Mouse (Mus musculus) midbrain, postnatal 0 days (tissue): ENCODE results near the gene Ift22. TPM values are rescaled to one million over a fixed set of nuclear protein-coding genes. Genes with fewer than 3 reads are reported as not detected.

Experiments
- ATAC-seq: fragments of 200-750 bp; cut with Nextera tagmentation; 2 replicates; pipeline ENCODE4 v1.8.0; 2017; ENCODE audit warnings: moderate number of reproducible peaks, mild to moderate bottlenecking, moderate TSS enrichment, moderate library complexity; ENCODE audit not compliant: low FRiP score
- DNase-seq: peaks from one replicate; pipeline ENCODE4 v3.0.0-alpha.2; 2015; ENCODE audit warnings: low spot score
- H3K27ac ChIP-seq: fragments of 300-500 bp; sonication (generic); 2 replicates; pipeline ENCODE4 v1.5.1; 2014; ENCODE audit warnings: low read depth, mild to moderate bottlenecking, low read length, mixed read lengths
- H3K27me3 ChIP-seq: fragments of 300-500 bp; sonication (generic); 2 replicates; pipeline ENCODE4 v1.6.1; 2014; ENCODE audit warnings: low read length, control low read depth, mixed read lengths; ENCODE audit not compliant: insufficient read depth
- H3K36me3 ChIP-seq: fragments of 300-500 bp; sonication (generic); 2 replicates; pipeline ENCODE4 v1.6.1; 2014; ENCODE audit warnings: low read length, control low read depth, mixed read lengths; ENCODE audit not compliant: insufficient read depth
- H3K4me1 ChIP-seq: fragments of 300-500 bp; sonication (generic); 2 replicates; pipeline ENCODE4 v1.6.1; 2014; ENCODE audit warnings: mild to moderate bottlenecking, control low read depth, antibody characterized with exemption, low read length, mixed read lengths; ENCODE audit not compliant: insufficient read depth
- H3K4me2 ChIP-seq: fragments of 300-500 bp; sonication (generic); 2 replicates; pipeline ENCODE4 v1.6.1; 2014; ENCODE audit warnings: low read depth, mild to moderate bottlenecking, low read length, mixed read lengths; ENCODE audit not compliant: poor library complexity, severe bottlenecking
- H3K4me3 ChIP-seq: fragments of 300-500 bp; sonication (generic); 2 replicates; pipeline ENCODE4 v1.5.1; 2014; ENCODE audit warnings: low read depth, mild to moderate bottlenecking, low read length, moderate library complexity
- H3K9ac ChIP-seq: fragments of 300-500 bp; sonication (generic); replicated peaks from 2 replicates; pipeline ENCODE4 v1.6.1; 2014; ENCODE audit warnings: mild to moderate bottlenecking, low read length, moderate library complexity, mixed read lengths; ENCODE audit not compliant: poor library complexity, severe bottlenecking
- H3K9me3 ChIP-seq: fragments of 300-500 bp; sonication (generic); 2 replicates; pipeline ENCODE4 v1.6.1; 2016; ENCODE audit warnings: low read length, control low read depth
- CTCF ChIP-seq: IDR thresholded peaks from 2 replicates; pipeline ENCODE4 v1.5.1; 2016; ENCODE audit warnings: antibody characterized with exemption, mild to moderate bottlenecking
- WGBS: fragments of 180-500 bp; shearing (Covaris S2); extraction: QIAGEN DNeasy Blood & Tissue Kit; methylation state at CpG from one replicate; pipeline ENCODE4 v1.1.7; 2014; 5-methylcytosine and 5-hydroxymethylcytosine counted together
- polyA plus RNA-seq: library from polyadenylated mRNA; unstranded; fragments of >200 nt; fragmentation: Nextera tagmentation; extraction: Ambion mirVana; gene quantifications from 2 replicates; pipeline ENCODE4 v1.2.1, GENCODE M21; 2015
- total RNA-seq: library from RNA; depleted of rRNA; stranded (reverse); fragments of >200 nt; gene quantifications from 2 replicates; pipeline ENCODE4 v1.2.3, GENCODE M21; 2014; rRNA removed

Ift22 gene
- total and polyA plus RNA-seq, 2 experiments from 2014 or later: 42.3 to 122 TPM

- H3K36me3 ChIP-seq: peaks cover 26% of the 10 kb centered on the region
- peak overlapping the region; percentile 92 for H3K27ac ChIP-seq
- H3K4me1 ChIP-seq: 0 out of 2 replicates have a peak, but pooled peaks cover 5% of the 10 kb centered on the region
- H3K4me3 ChIP-seq: peak overlapping the region; percentile 62
- ATAC-seq: peak; percentile 73
- H3K4me2 ChIP-seq: peak overlapping the region; percentile 62
- H3K9ac ChIP-seq: peak overlapping the region; percentile 79
- TF ChIP-seq CTCF: peak; percentile 95
- WGBS: 0% methylated on average over 10 of the region's 10 CpGs
- peak; percentile 83 for DNase-seq
- H3K27me3 ChIP-seq: no peaks in the 10 kb centered on the region
- no peaks in the 10 kb centered on the region for H3K9me3 ChIP-seq
These were observed 54.6 kb downstream of the Ift22 start for GRCm38 (mm10) chr5:136962501-136962900.

GRCm38 (mm10) chr5:136962966-136963540, 55.1 kb downstream of the Ift22 start:
- WGBS: 73% methylated on average over 8 of the region's 8 CpGs
- peak overlapping the region; percentile 62 for H3K4me3 ChIP-seq
- no peak for TF ChIP-seq CTCF
- 0 out of 2 replicates have a peak, but pooled peaks cover 5% of the 10 kb centered on the region for H3K4me1 ChIP-seq
- peak overlapping the region; percentile 62 for H3K4me2 ChIP-seq
- ATAC-seq (no peak), DNase-seq (no peak)
- no peaks in the 10 kb centered on the region for H3K9me3 ChIP-seq
- H3K27ac ChIP-seq: peak overlapping the region; percentile 92
- H3K36me3 ChIP-seq: peaks cover 26% of the 10 kb centered on the region
- peak overlapping the region; percentile 79; the same call in 1 of the 2 replicates for H3K9ac ChIP-seq
- no peaks in the 10 kb centered on the region for H3K27me3 ChIP-seq

Other genes starting within 250 kb of the Ift22 start
- gene Myl10, start 215.0 kb upstream of the Ift22 start, total RNA-seq: not detected in 2 replicates
- gene Myl10, start 215.0 kb upstream of the Ift22 start, polyA plus RNA-seq: not detected in 2 replicates
- 61.9 and 65.1 TPM in 2 replicates for gene Col26a1, start 24.9 kb upstream of the Ift22 start, total RNA-seq
- 35.5 and 35.7 TPM in 2 replicates for gene Col26a1, start 24.9 kb upstream of the Ift22 start, polyA plus RNA-seq
- 217 and 246 TPM in 2 replicates for gene Fis1, start 45.1 kb downstream of the Ift22 start, total RNA-seq
- gene Fis1, start 45.1 kb downstream of the Ift22 start, polyA plus RNA-seq: 391 and 425 TPM in 2 replicates
- gene Cldn15, start 58.5 kb downstream of the Ift22 start, total RNA-seq: 0.38 and 0.52 TPM in 2 replicates
- 0.07 and 0.32 TPM in 2 replicates for gene Cldn15, start 58.5 kb downstream of the Ift22 start, polyA plus RNA-seq
- gene Plod3, start 78.9 kb downstream of the Ift22 start, total RNA-seq: 44.5 and 68.1 TPM in 2 replicates
- 26.7 and 29.3 TPM in 2 replicates for gene Plod3, start 78.9 kb downstream of the Ift22 start, polyA plus RNA-seq
- 85.4 and 100 TPM in 2 replicates for gene Znhit1, start 79.9 kb downstream of the Ift22 start, total RNA-seq
- 153 and 176 TPM in 2 replicates for gene Znhit1, start 79.9 kb downstream of the Ift22 start, polyA plus RNA-seq
- 103 and 154 TPM in 2 replicates for gene Vgf, start 118.2 kb downstream of the Ift22 start, total RNA-seq
- gene Vgf, start 118.2 kb downstream of the Ift22 start, polyA plus RNA-seq: 46.8 and 49.1 TPM in 2 replicates
- 139 and 144 TPM in 2 replicates for gene Ap1s1, start 138.0 kb downstream of the Ift22 start, total RNA-seq
- 308 and 311 TPM in 2 replicates for gene Ap1s1, start 138.0 kb downstream of the Ift22 start, polyA plus RNA-seq
- gene Serpine1, start 164.1 kb downstream of the Ift22 start, total RNA-seq: 3.3 and 3.7 TPM in 2 replicates
- 0.06 and 0.30 TPM in 2 replicates for gene Serpine1, start 164.1 kb downstream of the Ift22 start, polyA plus RNA-seq
- gene Trim56, start 208.1 kb downstream of the Ift22 start, total RNA-seq: 3.7 and 5.4 TPM in 2 replicates
- gene Trim56, start 208.1 kb downstream of the Ift22 start, polyA plus RNA-seq: 1.2 and 1.4 TPM in 2 replicates
- not detected in 2 replicates for gene Muc3, start 241.2 kb downstream of the Ift22 start, total RNA-seq
- gene Muc3, start 241.2 kb downstream of the Ift22 start, polyA plus RNA-seq: not detected in 2 replicates